Mouse (Mus musculus): ENCODE measurements around the gene Frmpd4. TPM values are rescaled to one million over a fixed set of nuclear protein-coding genes. Genes with fewer than 3 reads are reported as not detected.

Frmpd4 gene
- polyA plus RNA-seq, 1 experiment from 2014 or later: not detected

DNA sequence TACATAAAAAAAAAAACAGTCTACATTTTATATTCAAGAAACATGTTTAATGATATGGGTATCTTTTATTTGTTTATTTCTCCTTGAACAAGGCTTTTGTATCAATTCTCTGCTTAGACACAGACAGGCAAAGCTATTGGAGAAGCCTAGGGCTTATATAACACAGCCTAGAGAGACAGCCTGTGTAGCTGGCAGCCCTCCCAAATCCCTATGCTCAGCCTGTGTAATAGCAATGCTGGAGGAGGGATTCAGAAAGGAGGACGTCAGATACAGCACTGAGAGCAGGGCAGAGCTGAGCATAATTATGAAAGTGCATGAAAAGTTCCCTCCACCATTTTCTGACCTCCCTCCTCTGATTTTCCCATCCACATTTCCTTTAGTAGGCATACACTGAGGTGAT is 385.1 kb downstream of the Frmpd4 start:
- Histone ChIP-seq H3K36me3 (ENCODE audit: control insufficient read depth, insufficient read depth) (no peaks in the 10 kb centered on the region), H3K27ac (ENCODE audit: low read length) (no peak overlapping the region), H3K27me3 (ENCODE audit: control insufficient read depth, insufficient read depth, low read length) (no peaks in the 10 kb centered on the region), H3K4me1 (ENCODE audit: control insufficient read depth, insufficient read depth, low read length) (no peaks in the 10 kb centered on the region), H3K4me3 (ENCODE audit: low read length) (no peak overlapping the region), H3K9me3 (replicated peaks; ENCODE audit: control insufficient read depth, low read length) (no peaks in the 10 kb centered on the region), H3K9ac (ENCODE audit: low read length) (no peak overlapping the region), H3K4me2 (ENCODE audit: low read depth, low read length) (no peak overlapping the region)
- WGBS: 39% methylated on average over 1 of the region's 1 CpGs
- ATAC-seq (replicated peaks; ENCODE audit: extremely low read depth, insufficient read depth, low FRiP score): no peak

DNA sequence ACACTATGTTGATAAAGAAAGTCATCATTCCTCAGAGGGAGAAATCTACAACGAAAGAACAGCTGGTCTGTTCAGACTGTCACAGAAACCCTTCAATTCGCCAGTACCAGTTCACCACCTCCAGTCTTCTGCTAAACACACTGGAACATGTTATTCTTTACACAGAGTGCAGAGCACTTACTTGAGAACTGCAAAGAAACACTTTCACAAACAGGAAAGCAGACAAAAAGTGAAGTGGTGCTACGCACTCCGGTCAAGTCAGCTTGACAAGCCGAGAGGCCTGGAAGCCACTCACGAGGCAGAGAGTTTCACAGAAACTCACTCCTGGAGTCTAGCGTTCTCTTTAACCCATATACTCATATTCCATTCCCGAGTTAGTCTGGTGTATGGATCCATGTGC is 387.5 kb downstream of the Frmpd4 start:
- Histone ChIP-seq H3K36me3 (ENCODE audit: control insufficient read depth, insufficient read depth) (no peaks in the 10 kb centered on the region), H3K4me2 (ENCODE audit: low read depth, low read length) (no peak overlapping the region), H3K27me3 (ENCODE audit: control insufficient read depth, insufficient read depth, low read length) (no peaks in the 10 kb centered on the region), H3K4me3 (ENCODE audit: low read length) (no peak overlapping the region), H3K9me3 (replicated peaks; ENCODE audit: control insufficient read depth, low read length) (no peaks in the 10 kb centered on the region), H3K9ac (ENCODE audit: low read length) (no peak overlapping the region), H3K4me1 (ENCODE audit: control insufficient read depth, insufficient read depth, low read length) (no peaks in the 10 kb centered on the region), H3K27ac (ENCODE audit: low read length) (no peak overlapping the region)
- WGBS: 68% methylated on average over 8 of the region's 8 CpGs
- ATAC-seq (replicated peaks; ENCODE audit: extremely low read depth, insufficient read depth, low FRiP score): no peak

DNA sequence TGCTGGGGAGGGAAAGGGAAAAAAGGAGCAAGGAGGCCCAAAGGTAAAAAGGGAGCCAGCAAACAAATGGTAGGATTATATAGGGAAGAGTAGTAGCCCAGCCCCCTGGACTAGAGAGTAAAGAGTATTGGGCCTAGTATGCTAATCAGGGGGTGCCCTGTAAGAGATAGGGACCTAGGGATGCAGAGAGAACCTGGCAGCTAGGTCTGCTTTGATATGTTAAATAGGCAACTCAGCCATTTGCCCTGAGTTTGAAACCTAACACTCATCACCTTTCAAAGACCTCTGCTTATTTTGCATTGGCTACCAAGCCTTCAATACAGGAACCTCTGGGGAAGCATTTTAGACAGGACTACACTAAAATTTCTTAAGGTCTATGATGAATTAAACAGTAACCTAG is 414.0 kb downstream of the Frmpd4 start:
- H3K27ac ChIP-seq (ENCODE audit: low read length): no peak overlapping the region
- no peak for ATAC-seq (replicated peaks; ENCODE audit: extremely low read depth, insufficient read depth, low FRiP score)
- H3K9ac ChIP-seq (ENCODE audit: low read length): no peak overlapping the region
- H3K9me3 ChIP-seq (replicated peaks; ENCODE audit: control insufficient read depth, low read length): no peaks in the 10 kb centered on the region
- H3K36me3 ChIP-seq (ENCODE audit: control insufficient read depth, insufficient read depth): no peaks in the 10 kb centered on the region
- no peak overlapping the region for H3K4me3 ChIP-seq (ENCODE audit: low read length)
- H3K4me2 ChIP-seq (ENCODE audit: low read depth, low read length): no peak overlapping the region
- no peaks in the 10 kb centered on the region for H3K27me3 ChIP-seq (ENCODE audit: control insufficient read depth, insufficient read depth, low read length)
- H3K4me1 ChIP-seq (ENCODE audit: control insufficient read depth, insufficient read depth, low read length): no peaks in the 10 kb centered on the region

DNA sequence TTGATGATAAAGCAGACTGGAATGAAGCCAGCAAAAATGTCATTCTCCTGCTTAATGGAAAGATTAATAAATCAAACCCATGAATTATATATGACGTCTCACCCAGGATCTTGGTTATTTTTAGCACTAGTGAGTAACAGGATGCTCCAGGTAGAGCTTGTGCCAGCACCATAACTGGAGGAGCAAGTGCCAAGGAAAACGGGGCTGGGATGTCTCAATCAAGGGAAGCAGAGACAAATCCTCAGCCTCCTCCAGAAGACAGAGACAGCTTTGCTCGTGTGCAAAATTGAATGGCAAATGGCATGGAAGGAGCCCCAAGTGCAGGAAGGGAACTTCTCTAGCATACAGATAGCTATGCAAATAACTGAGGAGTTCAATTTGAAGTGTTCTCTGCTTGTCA is 418.2 kb downstream of the Frmpd4 start:
- H3K4me3 ChIP-seq (ENCODE audit: low read length): no peak overlapping the region
- H3K27me3 ChIP-seq (ENCODE audit: control insufficient read depth, insufficient read depth, low read length): no peaks in the 10 kb centered on the region
- no peaks in the 10 kb centered on the region for H3K9me3 ChIP-seq (replicated peaks; ENCODE audit: control insufficient read depth, low read length)
- WGBS: 47% methylated on average over 3 of the region's 3 CpGs
- no peaks in the 10 kb centered on the region for H3K4me1 ChIP-seq (ENCODE audit: control insufficient read depth, insufficient read depth, low read length)
- H3K4me2 ChIP-seq (ENCODE audit: low read depth, low read length): no peak overlapping the region
- no peak overlapping the region for H3K27ac ChIP-seq (ENCODE audit: low read length)
- ATAC-seq (replicated peaks; ENCODE audit: extremely low read depth, insufficient read depth, low FRiP score): no peak
- no peaks in the 10 kb centered on the region for H3K36me3 ChIP-seq (ENCODE audit: control insufficient read depth, insufficient read depth)
- H3K9ac ChIP-seq (ENCODE audit: low read length): no peak overlapping the region

DNA sequence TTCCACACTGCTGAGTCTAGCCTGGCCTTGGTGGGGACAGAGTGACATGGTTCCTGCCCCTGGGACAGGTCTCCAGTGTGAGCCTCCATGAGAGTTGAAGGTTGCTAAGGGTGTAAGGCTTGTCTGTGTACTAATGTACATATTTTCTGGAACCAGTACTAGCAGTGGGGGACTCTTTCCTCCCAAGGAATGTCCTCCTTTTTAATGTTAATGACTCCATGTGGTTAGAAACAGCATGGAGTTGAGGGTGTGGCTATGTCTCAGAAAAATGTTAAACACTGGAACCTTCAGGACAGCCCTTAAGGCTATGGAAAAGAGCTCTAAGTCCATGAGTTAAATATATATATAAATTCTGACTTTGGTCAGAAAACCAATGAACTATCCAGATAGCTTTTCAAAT is 436.0 kb downstream of the Frmpd4 start:
- Histone ChIP-seq H3K27ac (ENCODE audit: low read length) (no peak overlapping the region), H3K9me3 (replicated peaks; ENCODE audit: control insufficient read depth, low read length) (no peaks in the 10 kb centered on the region), H3K27me3 (ENCODE audit: control insufficient read depth, insufficient read depth, low read length) (no peaks in the 10 kb centered on the region), H3K36me3 (ENCODE audit: control insufficient read depth, insufficient read depth) (no peaks in the 10 kb centered on the region), H3K4me2 (ENCODE audit: low read depth, low read length) (no peak overlapping the region), H3K4me1 (ENCODE audit: control insufficient read depth, insufficient read depth, low read length) (no peaks in the 10 kb centered on the region), H3K4me3 (ENCODE audit: low read length) (no peak overlapping the region), H3K9ac (ENCODE audit: low read length) (no peak overlapping the region)
- ATAC-seq (replicated peaks; ENCODE audit: extremely low read depth, insufficient read depth, low FRiP score): no peak

DNA sequence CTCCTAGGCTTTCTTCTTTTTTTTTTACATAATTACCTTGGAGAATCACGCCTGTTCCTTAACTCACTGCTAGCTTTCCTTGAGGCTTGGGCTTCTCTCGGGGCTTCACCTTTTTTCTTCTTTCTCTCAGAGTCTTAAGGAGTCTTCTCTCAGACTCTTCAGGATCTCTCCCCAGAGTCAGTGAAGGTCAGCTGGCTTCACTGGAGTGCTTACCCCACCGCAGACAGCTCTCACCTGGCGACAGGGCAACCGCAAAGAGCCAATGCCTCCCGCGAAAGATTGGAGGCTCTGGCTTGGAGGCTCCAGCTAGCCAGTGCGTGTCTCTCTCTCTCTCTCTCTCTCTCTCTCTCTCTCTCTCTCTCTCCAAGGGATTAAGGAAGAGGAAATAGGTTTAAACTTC is 453.0 kb downstream of the Frmpd4 start:
- Histone ChIP-seq H3K9ac (ENCODE audit: low read length) (no peak overlapping the region), H3K4me1 (ENCODE audit: control insufficient read depth, insufficient read depth, low read length) (no peaks in the 10 kb centered on the region), H3K4me2 (ENCODE audit: low read depth, low read length) (peak overlapping the region; percentile 66; the same call in 1 of the 2 replicates), H3K27me3 (ENCODE audit: control insufficient read depth, insufficient read depth, low read length) (peaks cover 35% of the 10 kb centered on the region), H3K4me3 (ENCODE audit: low read length) (no peak overlapping the region; the same call in 1 of the 2 replicates), H3K36me3 (ENCODE audit: control insufficient read depth, insufficient read depth) (no peaks in the 10 kb centered on the region), H3K9me3 (replicated peaks; ENCODE audit: control insufficient read depth, low read length) (no peaks in the 10 kb centered on the region), H3K27ac (ENCODE audit: low read length) (no peak overlapping the region)
- ATAC-seq (replicated peaks; ENCODE audit: extremely low read depth, insufficient read depth, low FRiP score): no peak
- WGBS: 3% methylated on average over 8 of the region's 8 CpGs

DNA sequence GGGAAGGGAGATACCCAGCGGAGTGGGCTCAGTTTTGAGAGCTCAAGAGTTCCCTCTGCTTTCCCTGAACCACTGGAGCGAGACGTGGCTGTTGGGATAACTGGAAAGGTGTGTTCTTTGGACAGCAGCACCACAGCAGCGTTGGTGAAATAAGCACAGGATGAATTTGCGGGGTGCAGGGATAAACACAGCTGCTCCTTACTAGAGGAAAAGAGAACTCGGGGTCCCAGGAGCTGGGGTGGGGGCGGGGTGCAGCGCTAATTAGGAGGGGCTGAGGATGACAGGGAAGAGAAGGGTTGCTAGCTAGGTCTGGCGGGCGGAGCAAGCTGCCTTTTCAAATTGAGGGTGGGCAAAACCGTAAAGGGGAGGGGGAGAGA is 453.5 kb downstream of the Frmpd4 start:
- Histone ChIP-seq H3K4me2 (ENCODE audit: low read depth, low read length) (peak overlapping the region; percentile 66), H3K27me3 (ENCODE audit: control insufficient read depth, insufficient read depth, low read length) (peaks cover 35% of the 10 kb centered on the region), H3K27ac (ENCODE audit: low read length) (no peak overlapping the region), H3K9ac (ENCODE audit: low read length) (no peak overlapping the region), H3K9me3 (replicated peaks; ENCODE audit: control insufficient read depth, low read length) (no peaks in the 10 kb centered on the region), H3K4me1 (ENCODE audit: control insufficient read depth, insufficient read depth, low read length) (no peaks in the 10 kb centered on the region), H3K36me3 (ENCODE audit: control insufficient read depth, insufficient read depth) (no peaks in the 10 kb centered on the region), H3K4me3 (ENCODE audit: low read length) (peak overlapping the region; percentile 42)
- no peak for ATAC-seq (replicated peaks; ENCODE audit: extremely low read depth, insufficient read depth, low FRiP score)
- 8% methylated on average over 11 of the region's 11 CpGs for WGBS

DNA sequence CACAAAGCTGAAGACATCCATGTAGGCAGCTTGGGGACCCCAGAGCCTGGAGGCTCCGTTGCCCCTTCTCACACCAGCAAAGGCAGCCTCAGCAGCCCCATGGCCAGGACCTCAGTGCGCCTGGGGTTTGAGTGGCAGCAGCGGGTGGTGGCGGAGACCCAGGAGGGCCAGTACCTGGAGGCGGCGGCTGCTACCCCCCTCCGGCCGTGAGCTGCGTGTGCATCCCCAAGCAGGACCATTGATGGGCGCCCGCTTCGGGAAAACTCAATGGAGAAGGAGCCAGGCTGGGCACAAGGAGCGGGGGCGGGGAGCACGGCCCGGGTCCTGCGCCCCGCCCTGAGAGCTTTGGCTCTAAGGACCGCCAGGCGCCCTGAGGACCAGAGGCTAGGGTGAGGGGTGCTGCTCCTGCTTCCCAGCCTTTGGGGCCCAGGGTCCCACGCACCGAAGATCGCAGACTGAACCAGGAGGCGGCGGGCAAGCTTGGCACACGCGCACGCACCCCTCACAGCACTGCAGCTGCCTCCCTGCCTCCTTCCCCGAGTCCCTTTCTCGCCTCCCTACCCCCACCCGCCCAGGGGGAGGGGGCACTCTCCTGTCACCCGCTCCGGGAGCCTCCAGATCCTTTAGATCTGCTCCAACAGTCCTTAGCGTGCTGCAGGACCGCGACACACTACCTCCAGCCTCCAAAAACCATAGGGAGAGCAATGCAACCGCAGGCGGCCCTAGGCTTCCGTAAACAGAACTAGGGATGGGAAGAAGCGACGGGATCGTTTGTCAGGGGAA is 454.0 kb downstream of the Frmpd4 start:
- no peak overlapping the region for H3K27ac ChIP-seq (ENCODE audit: low read length)
- peak overlapping the region; percentile 66 for H3K4me2 ChIP-seq (ENCODE audit: low read depth, low read length)
- ATAC-seq (replicated peaks; ENCODE audit: extremely low read depth, insufficient read depth, low FRiP score): no peak
- WGBS: 8% methylated on average over 40 of the region's 42 CpGs
- no peaks in the 10 kb centered on the region for H3K4me1 ChIP-seq (ENCODE audit: control insufficient read depth, insufficient read depth, low read length)
- H3K9me3 ChIP-seq (replicated peaks; ENCODE audit: control insufficient read depth, low read length): no peaks in the 10 kb centered on the region
- H3K4me3 ChIP-seq (ENCODE audit: low read length): peak overlapping the region; percentile 42
- H3K27me3 ChIP-seq (ENCODE audit: control insufficient read depth, insufficient read depth, low read length): peaks cover 35% of the 10 kb centered on the region
- H3K9ac ChIP-seq (ENCODE audit: low read length): no peak overlapping the region
- no peaks in the 10 kb centered on the region for H3K36me3 ChIP-seq (ENCODE audit: control insufficient read depth, insufficient read depth)

DNA sequence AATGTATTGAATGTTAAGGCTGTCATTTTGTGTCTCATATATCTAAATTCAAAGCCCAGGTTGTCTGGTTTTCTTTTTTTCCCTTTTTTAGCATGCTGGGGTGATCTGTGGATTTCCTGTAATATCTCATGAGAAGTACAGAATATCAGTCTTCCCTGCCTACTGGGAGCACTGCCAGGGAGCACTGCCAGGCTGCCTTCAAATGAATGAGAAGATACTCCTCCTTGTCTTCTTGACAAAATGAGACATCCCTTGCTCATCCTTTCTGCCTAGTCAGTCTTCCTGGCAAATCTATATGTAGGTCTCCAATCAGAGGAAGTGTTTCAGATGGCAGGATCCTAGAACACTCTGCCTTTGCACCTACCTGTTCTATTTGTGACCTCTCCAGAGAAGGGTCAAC is 535.4 kb downstream of the Frmpd4 start:
- Histone ChIP-seq H3K4me3 (ENCODE audit: low read length) (no peak overlapping the region), H3K4me2 (ENCODE audit: low read depth, low read length) (no peak overlapping the region), H3K9me3 (replicated peaks; ENCODE audit: control insufficient read depth, low read length) (no peaks in the 10 kb centered on the region), H3K36me3 (ENCODE audit: control insufficient read depth, insufficient read depth) (no peaks in the 10 kb centered on the region), H3K9ac (ENCODE audit: low read length) (no peak overlapping the region), H3K4me1 (ENCODE audit: control insufficient read depth, insufficient read depth, low read length) (no peaks in the 10 kb centered on the region), H3K27me3 (ENCODE audit: control insufficient read depth, insufficient read depth, low read length) (no peaks in the 10 kb centered on the region), H3K27ac (ENCODE audit: low read length) (no peak overlapping the region)
- no peak for ATAC-seq (replicated peaks; ENCODE audit: extremely low read depth, insufficient read depth, low FRiP score)
